Mouse (Mus musculus): ENCODE measurements around the gene Smug1. TPM values are rescaled to one million over a fixed set of nuclear protein-coding genes. Genes with fewer than 3 reads are reported as not detected.
A peak's percentile ranks its signal among the peaks of the same experiment; 100 is the strongest.

The Smug1 gene
- polyA plus RNA-seq, 1 experiment, result 3.9 TPM

DNA sequence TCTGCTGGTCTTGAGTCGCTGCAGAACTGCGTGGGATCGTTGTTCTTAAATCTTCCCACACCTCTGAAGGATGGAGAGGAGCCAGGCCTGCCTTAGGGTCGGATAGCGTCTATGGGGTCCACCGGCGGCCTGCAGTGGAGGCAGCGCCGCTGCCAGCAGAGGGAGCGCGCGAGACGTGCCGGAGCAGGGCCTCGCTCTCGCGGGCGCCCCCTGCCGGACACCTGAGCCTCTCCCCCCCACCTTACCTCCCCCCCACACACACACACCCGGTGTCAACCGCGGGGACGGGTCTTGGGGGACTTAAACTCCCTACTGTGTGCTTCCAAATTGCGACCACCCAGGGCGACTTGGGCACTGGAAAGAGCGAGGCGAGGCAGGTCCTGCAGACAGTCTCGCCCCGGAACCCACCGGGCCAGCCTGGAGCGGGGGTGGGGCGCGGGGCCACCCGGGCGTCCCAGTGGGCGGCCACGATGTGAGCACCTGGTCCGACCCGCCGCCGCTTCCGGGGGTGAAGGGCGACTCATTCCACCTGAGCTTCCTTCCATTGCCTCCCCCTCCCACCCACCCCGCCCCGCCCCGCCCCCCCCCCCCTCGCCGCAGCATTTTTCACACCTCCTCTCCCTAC lies 15.4 kb upstream of the Smug1 start:
- no peak overlapping the region for H3K27ac ChIP-seq (ENCODE audit: control insufficient read depth, insufficient read depth, low read depth, low read length, poor library complexity)
- H3K4me1 ChIP-seq (ENCODE audit: control insufficient read depth, insufficient read depth, low read length), result no peaks in the 10 kb centered on the region; the same call in 1 of the 2 replicates
- no peak for TF ChIP-seq POLR2A (IDR thresholded peaks at IDR 0.05; ENCODE audit: borderline replicate concordance, control insufficient read depth, low read depth, low read length)
- TF ChIP-seq CTCF (IDR thresholded peaks at IDR 0.05; ENCODE audit: control insufficient read depth, insufficient read depth, low read length), result peak; percentile 96
- WGBS, result 1% methylated on average over 32 of the region's 48 CpGs
- H3K4me3 ChIP-seq (replicated peaks; ENCODE audit: control insufficient read depth, low read depth, low read length), result peak overlapping the region; percentile 43

DNA sequence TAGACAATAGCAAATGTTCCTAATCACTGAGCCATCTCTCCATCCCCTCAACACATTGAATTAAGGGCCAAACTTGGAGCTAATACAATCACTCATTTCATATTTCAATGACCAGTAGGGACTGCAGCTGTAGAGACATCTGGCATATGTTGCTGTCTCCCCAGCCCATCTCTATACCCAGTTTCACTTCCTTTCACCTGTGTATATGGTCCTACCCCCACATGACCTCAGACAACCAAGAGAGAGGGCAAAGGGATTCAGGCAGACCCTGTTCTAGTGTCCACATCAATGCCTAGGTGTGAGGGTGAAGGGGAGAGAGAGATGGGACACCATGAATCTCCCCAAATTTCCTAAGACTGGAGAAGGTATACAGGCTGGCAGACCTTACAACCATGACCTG lies 13.5 kb upstream of the Smug1 start:
- TF ChIP-seq CTCF (IDR thresholded peaks at IDR 0.05; ENCODE audit: control insufficient read depth, insufficient read depth, low read length) (no peak), POLR2A (IDR thresholded peaks at IDR 0.05; ENCODE audit: borderline replicate concordance, control insufficient read depth, low read depth, low read length) (no peak)
- Histone ChIP-seq H3K4me3 (replicated peaks; ENCODE audit: control insufficient read depth, low read depth, low read length) (no peak overlapping the region), H3K27ac (ENCODE audit: control insufficient read depth, insufficient read depth, low read depth, low read length, poor library complexity) (no peak overlapping the region), H3K4me1 (ENCODE audit: control insufficient read depth, insufficient read depth, low read length) (no peaks in the 10 kb centered on the region; the same call in 1 of the 2 replicates)

GRCm38 (mm10) chr15:103178767-103179166 lies 11.9 kb upstream of the Smug1 start:
- 71% methylated on average over 1 of the region's 1 CpGs for WGBS
- Histone ChIP-seq H3K27ac (ENCODE audit: control insufficient read depth, insufficient read depth, low read depth, low read length, poor library complexity) (no peak overlapping the region), H3K4me3 (replicated peaks; ENCODE audit: control insufficient read depth, low read depth, low read length) (no peak overlapping the region), H3K4me1 (ENCODE audit: control insufficient read depth, insufficient read depth, low read length) (no peaks in the 10 kb centered on the region; the same call in 1 of the 2 replicates)
- TF ChIP-seq POLR2A (IDR thresholded peaks at IDR 0.05; ENCODE audit: borderline replicate concordance, control insufficient read depth, low read depth, low read length) (no peak), CTCF (IDR thresholded peaks at IDR 0.05; ENCODE audit: control insufficient read depth, insufficient read depth, low read length) (peak; percentile 2; the same call in 1 of the 2 replicates)

DNA sequence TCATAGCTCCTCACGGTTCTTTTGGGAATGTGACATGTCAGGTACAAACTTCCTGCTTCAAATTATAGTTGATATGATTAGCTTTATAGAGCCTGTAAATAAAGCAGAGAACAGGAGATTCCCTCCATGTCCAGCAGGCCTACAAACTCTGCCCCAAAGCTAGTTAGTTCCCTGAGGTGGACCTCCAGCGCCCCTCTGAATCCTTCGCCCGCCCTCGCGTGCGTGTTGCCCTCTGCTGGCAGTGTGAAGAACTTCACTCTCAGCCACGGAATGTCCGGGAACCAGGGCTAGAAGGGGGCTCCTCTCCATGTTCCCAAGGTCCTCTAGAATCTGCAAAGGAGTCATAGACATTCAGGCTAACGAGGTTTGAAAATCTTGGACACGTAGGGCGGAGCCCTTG lies 11.2 kb upstream of the Smug1 start:
- no peak for TF ChIP-seq POLR2A (IDR thresholded peaks at IDR 0.05; ENCODE audit: borderline replicate concordance, control insufficient read depth, low read depth, low read length)
- peak; percentile 76 for TF ChIP-seq CTCF (IDR thresholded peaks at IDR 0.05; ENCODE audit: control insufficient read depth, insufficient read depth, low read length)
- Histone ChIP-seq H3K27ac (ENCODE audit: control insufficient read depth, insufficient read depth, low read depth, low read length, poor library complexity) (no peak overlapping the region), H3K4me3 (replicated peaks; ENCODE audit: control insufficient read depth, low read depth, low read length) (no peak overlapping the region), H3K4me1 (ENCODE audit: control insufficient read depth, insufficient read depth, low read length) (no peaks in the 10 kb centered on the region; the same call in 1 of the 2 replicates)
- 4% methylated on average over 12 of the region's 12 CpGs for WGBS

- 13% methylated on average over 12 of the region's 12 CpGs for WGBS
- H3K4me1 ChIP-seq (ENCODE audit: control insufficient read depth, insufficient read depth, low read length), result no peaks in the 10 kb centered on the region; the same call in 1 of the 2 replicates
- H3K27ac ChIP-seq (ENCODE audit: control insufficient read depth, insufficient read depth, low read depth, low read length, poor library complexity), result no peak overlapping the region
- TF ChIP-seq CTCF (IDR thresholded peaks at IDR 0.05; ENCODE audit: control insufficient read depth, insufficient read depth, low read length), result no peak
- no peak for TF ChIP-seq POLR2A (IDR thresholded peaks at IDR 0.05; ENCODE audit: borderline replicate concordance, control insufficient read depth, low read depth, low read length)
- H3K4me3 ChIP-seq (replicated peaks; ENCODE audit: control insufficient read depth, low read depth, low read length), result no peak overlapping the region
Observed at GRCm38 (mm10) chr15:103177611-103178041, 10.7 kb upstream of the Smug1 start.

GRCm38 (mm10) chr15:103176874-103177421 lies 10.1 kb upstream of the Smug1 start:
- WGBS, result 2% methylated on average over 18 of the region's 18 CpGs

GRCm38 (mm10) chr15:103173251-103173650 lies 6.4 kb upstream of the Smug1 start:
- no peak overlapping the region for H3K4me3 ChIP-seq (replicated peaks; ENCODE audit: control insufficient read depth, low read depth, low read length)
- 85% methylated on average over 5 of the region's 5 CpGs for WGBS
- no peak for TF ChIP-seq POLR2A (IDR thresholded peaks at IDR 0.05; ENCODE audit: borderline replicate concordance, control insufficient read depth, low read depth, low read length)
- no peak overlapping the region for H3K27ac ChIP-seq (ENCODE audit: control insufficient read depth, insufficient read depth, low read depth, low read length, poor library complexity)
- H3K4me1 ChIP-seq (ENCODE audit: control insufficient read depth, insufficient read depth, low read length), result no peaks in the 10 kb centered on the region; the same call in 1 of the 2 replicates

More at GRCm38 (mm10) chr15:103176874-103177421, 10.1 kb upstream of the Smug1 start:
- H3K4me1 ChIP-seq (ENCODE audit: control insufficient read depth, insufficient read depth, low read length), result no peaks in the 10 kb centered on the region; the same call in 1 of the 2 replicates
- H3K4me3 ChIP-seq (replicated peaks; ENCODE audit: control insufficient read depth, low read depth, low read length), result no peak overlapping the region
- TF ChIP-seq POLR2A (IDR thresholded peaks at IDR 0.05; ENCODE audit: borderline replicate concordance, control insufficient read depth, low read depth, low read length) (0 out of 2 replicates have a peak, but pooled peaks have one; percentile 21), CTCF (IDR thresholded peaks at IDR 0.05; ENCODE audit: control insufficient read depth, insufficient read depth, low read length) (peak; percentile 95)
- H3K27ac ChIP-seq (ENCODE audit: control insufficient read depth, insufficient read depth, low read depth, low read length, poor library complexity), result no peak overlapping the region

DNA sequence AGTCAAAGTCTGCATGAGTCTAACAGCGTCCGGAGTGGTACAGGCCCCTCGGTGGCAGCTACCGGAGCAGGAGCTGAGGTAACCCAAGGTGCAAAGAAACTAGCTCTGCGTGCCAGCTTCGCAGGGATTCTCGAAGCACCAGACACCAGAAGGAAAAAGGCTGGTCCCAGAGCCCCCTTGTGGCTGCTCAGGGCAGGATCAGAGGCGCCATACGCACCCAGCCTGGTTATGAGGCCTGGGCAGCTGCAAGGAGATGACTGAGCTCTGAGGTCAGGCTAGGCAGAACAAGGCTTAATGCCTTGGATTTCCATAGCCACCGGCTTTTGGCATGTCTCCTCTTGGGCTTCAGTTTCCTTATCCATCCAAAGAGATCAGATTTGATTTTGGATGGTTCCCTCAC lies 5.6 kb upstream of the Smug1 start:
- no peak overlapping the region for H3K27ac ChIP-seq (ENCODE audit: control insufficient read depth, insufficient read depth, low read depth, low read length, poor library complexity)
- 11% methylated on average over 10 of the region's 10 CpGs for WGBS
- TF ChIP-seq POLR2A (IDR thresholded peaks at IDR 0.05; ENCODE audit: borderline replicate concordance, control insufficient read depth, low read depth, low read length), result no peak
- peak; percentile 66 for TF ChIP-seq CTCF (IDR thresholded peaks at IDR 0.05; ENCODE audit: control insufficient read depth, insufficient read depth, low read length)
- H3K4me1 ChIP-seq (ENCODE audit: control insufficient read depth, insufficient read depth, low read length), result no peaks in the 10 kb centered on the region; the same call in 1 of the 2 replicates
- H3K4me3 ChIP-seq (replicated peaks; ENCODE audit: control insufficient read depth, low read depth, low read length), result no peak overlapping the region
